ENCODE assay signal across 9 mouse cellular contexts in the genomic region with DNA sequence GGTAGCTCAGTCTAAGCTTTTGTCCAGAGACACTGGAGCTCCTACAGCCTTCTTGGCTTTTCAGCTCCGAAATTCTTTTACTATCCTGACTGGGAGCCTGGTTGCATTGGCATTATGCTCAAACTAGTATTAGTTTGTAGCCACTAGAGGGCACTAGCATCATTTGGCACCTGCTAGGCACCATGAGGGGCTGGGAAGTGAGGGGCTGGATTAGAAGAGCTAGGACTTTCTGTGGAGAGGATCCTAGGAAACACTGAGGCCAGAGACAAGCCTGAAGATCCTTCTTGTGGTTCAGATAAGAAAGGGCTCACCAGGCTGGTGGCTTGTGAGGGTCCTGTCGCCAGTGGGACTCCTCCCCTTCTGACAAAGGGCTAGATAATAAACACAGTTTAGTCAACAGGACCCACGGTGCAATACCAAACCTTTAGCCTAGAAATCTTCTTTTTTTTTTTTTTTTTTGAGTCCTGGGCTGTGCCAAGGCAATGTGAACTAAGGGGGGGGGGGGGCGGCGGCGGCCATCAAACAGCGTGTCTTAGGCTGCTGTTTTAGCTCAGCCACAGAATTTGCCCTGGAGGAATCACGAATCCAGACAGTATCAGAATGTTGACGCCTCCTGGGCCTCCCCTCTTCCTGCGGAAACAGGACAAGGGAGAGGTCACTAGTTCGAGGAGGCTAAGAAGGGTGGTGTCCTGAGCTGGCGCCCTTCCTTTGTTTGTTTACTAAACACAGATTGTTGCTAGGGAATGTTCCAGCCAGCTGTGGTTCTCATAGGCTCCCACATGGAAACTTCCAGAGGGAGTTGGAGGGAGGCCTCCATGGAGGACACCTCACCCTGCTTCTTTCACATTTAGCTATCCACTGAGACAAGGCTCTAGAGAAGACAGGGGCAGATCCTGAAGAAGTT. TPM values are rescaled to one million over a fixed set of nuclear protein-coding genes. Genes with fewer than 3 reads are reported as not detected.
DNase-seq lines count a peak whose midpoint lies in the region; ATAC-seq and TF ChIP-seq lines count a peak whose summit lies in the region.
"Had no signal": no experiment of that assay in that cellular context is flagged by ENCODE, and none has a peak within 500 bp of the region (broad histone marks: within the 10 kb centered on the region; RNA-seq: fewer than 3 reads in every experiment).

No protein-coding gene starts in this region.

- ATAC-seq in heart, embryonic 16.5 days (replicated peaks; ENCODE audit: extremely low read depth, insufficient read depth, low FRiP score): peak; percentile 90
- peak; percentile 63 for ATAC-seq in liver, embryonic 14.5 days (ENCODE audit: insufficient read depth)
- peak; percentile 65 for ATAC-seq in neural tube, embryonic 11.5 days (ENCODE audit: insufficient read depth, low FRiP score, low TSS enrichment)

- no peaks in the 10 kb centered on the region for H3K9me3 ChIP-seq in ES-E14 (ENCODE audit: control insufficient read depth, insufficient read depth, low read depth, low read length)
- no peaks in the 10 kb centered on the region for H3K9me3 ChIP-seq in forebrain, embryonic 10.5 days
- H3K9me3 ChIP-seq in heart, embryonic 16.5 days (replicated peaks; ENCODE audit: control insufficient read depth, low read length): no peaks in the 10 kb centered on the region
- no peaks in the 10 kb centered on the region for H3K9me3 ChIP-seq in liver, embryonic 14.5 days (ENCODE audit: control insufficient read depth, low read length)
- no peaks in the 10 kb centered on the region for H3K9me3 ChIP-seq in neural tube, embryonic 11.5 days (ENCODE audit: control insufficient read depth, low read length)

- H3K27me3 ChIP-seq in forebrain, embryonic 10.5 days (ENCODE audit: poor library complexity, severe bottlenecking): no peaks in the 10 kb centered on the region
- no peaks in the 10 kb centered on the region for H3K27me3 ChIP-seq in heart, embryonic 16.5 days (ENCODE audit: control insufficient read depth, insufficient read depth, low read length)
- no peaks in the 10 kb centered on the region for H3K27me3 ChIP-seq in liver, embryonic 14.5 days (ENCODE audit: control insufficient read depth, insufficient read depth, low read length)
- no peaks in the 10 kb centered on the region for H3K27me3 ChIP-seq in neural tube, embryonic 11.5 days (ENCODE audit: control insufficient read depth, insufficient read depth, low read length)

- H3K4me2 ChIP-seq in heart, embryonic 16.5 days (ENCODE audit: low read depth, low read length): peak overlapping the region; percentile 59
- peak overlapping the region; percentile 54 for H3K4me2 ChIP-seq in liver, embryonic 14.5 days (ENCODE audit: low read depth)
- no peak overlapping the region for H3K4me2 ChIP-seq in neural tube, embryonic 11.5 days (ENCODE audit: low read depth)

- H3K4me3 ChIP-seq in ES-E14 (ENCODE audit: insufficient read depth in 1 of 2, low read depth in 1 of 2, low read length in 2 of 2, poor library complexity in 1 of 2, severe bottlenecking in 1 of 2): no peak overlapping the region
- H3K4me3 ChIP-seq in forebrain, embryonic 10.5 days: no peak overlapping the region
- peak overlapping the region; percentile 27; the same call in 1 of the 2 replicates for H3K4me3 ChIP-seq in heart, embryonic 16.5 days (ENCODE audit: low read length)
- H3K4me3 ChIP-seq in liver, embryonic 14.5 days (ENCODE audit: insufficient read depth in 1 of 2, low read depth in 2 of 2, low read length in 2 of 2): peak overlapping the region in 1 of 2 experiments; percentile 10; a peak in 1 of 4 replicates
- H3K4me3 ChIP-seq in neural tube, embryonic 11.5 days (ENCODE audit: low read depth, low read length): no peak overlapping the region

- peak; percentile 27 for DNase-seq in ES-E14 (ENCODE audit: low read depth, low spot score)
- DNase-seq in c-Kit-negative CD71-positive TER-119-positive erythroid progenitor cells, embryonic 14.5 days (ENCODE audit: low read depth, low spot score): peak; percentile 12
- peak; percentile 59 for DNase-seq in forebrain, embryonic 10.5 days (ENCODE audit: extremely low spot score, low spot score)
- peak; percentile 81 for DNase-seq in kidney, postnatal 10 days
- DNase-seq in liver, embryonic 14.5 days (ENCODE audit: low read depth in 3 of 3, low spot score in 3 of 3): peak in 1 of 3 experiments; percentile 44
- DNase-seq in neural tube, embryonic 11.5 days (ENCODE audit: low spot score): peak; percentile 67
- peak; percentile 54 for DNase-seq in thymus, postnatal 0 days (ENCODE audit: low spot score)

- no peak overlapping the region for H3K9ac ChIP-seq in ES-E14 (ENCODE audit: insufficient read depth, low read depth, low read length, poor library complexity, severe bottlenecking)
- peak overlapping the region; percentile 28; the same call in 1 of the 2 replicates for H3K9ac ChIP-seq in heart, embryonic 16.5 days (ENCODE audit: low read length)
- no peak overlapping the region for H3K9ac ChIP-seq in liver, embryonic 14.5 days (replicated peaks)
- H3K9ac ChIP-seq in neural tube, embryonic 11.5 days (ENCODE audit: low read length): no peak overlapping the region; the same call in 1 of the 2 replicates

- no peaks in the 10 kb centered on the region for H3K36me3 ChIP-seq in ES-E14 (ENCODE audit: control insufficient read depth, insufficient read depth, low read length, poor library complexity, severe bottlenecking)
- H3K36me3 ChIP-seq in forebrain, embryonic 10.5 days (replicated peaks): no peaks in the 10 kb centered on the region
- no peaks in the 10 kb centered on the region for H3K36me3 ChIP-seq in heart, embryonic 16.5 days (ENCODE audit: control insufficient read depth, insufficient read depth)
- H3K36me3 ChIP-seq in liver, embryonic 14.5 days (replicated peaks; ENCODE audit: control insufficient read depth, insufficient read depth, low read depth): no peaks in the 10 kb centered on the region
- H3K36me3 ChIP-seq in neural tube, embryonic 11.5 days (ENCODE audit: control insufficient read depth, insufficient read depth, low read length): no peaks in the 10 kb centered on the region

- no peak for TF ChIP-seq EP300 in liver, embryonic 14.5 days (IDR thresholded peaks at IDR 0.05; ENCODE audit: low read depth)

- in situ Hi-C loops in ES-E14 (cut with MboI; ENCODE audit: low sequenced_read_pairs in 2 of 2, unreplicated experiment in 2 of 2): no loop called here

- H3K4me1 ChIP-seq in ES-E14 (ENCODE audit: control insufficient read depth in 2 of 2, insufficient read depth in 2 of 2, low read length in 2 of 2, poor library complexity in 1 of 2): no peaks in the 10 kb centered on the region
- H3K4me1 ChIP-seq in forebrain, embryonic 10.5 days: 0 out of 2 replicates have a peak, but pooled peaks cover 4% of the 10 kb centered on the region
- peaks cover 10% of the 10 kb centered on the region for H3K4me1 ChIP-seq in heart, embryonic 16.5 days (ENCODE audit: control insufficient read depth, insufficient read depth, low read length)
- H3K4me1 ChIP-seq in liver, embryonic 14.5 days (replicated peaks; ENCODE audit: control insufficient read depth in 2 of 2, insufficient read depth in 2 of 2, low read length in 1 of 2): peaks cover 0 to 8% of the 10 kb centered on the region in 2 experiments; a peak in 1 of 4 replicates
- no peaks in the 10 kb centered on the region for H3K4me1 ChIP-seq in neural tube, embryonic 11.5 days (ENCODE audit: control insufficient read depth, insufficient read depth, low read length)

- WGBS in forebrain, embryonic 10.5 days: 43% methylated on average over 12 of the region's 12 CpGs
- 8% methylated on average over 12 of the region's 12 CpGs for WGBS in heart, embryonic 16.5 days
- WGBS in liver, embryonic 14.5 days (ENCODE audit: insufficient replicate concordance): 16% methylated on average over 12 of the region's 12 CpGs
- WGBS in neural tube, embryonic 11.5 days: 51% methylated on average over 12 of the region's 12 CpGs

- H3K27ac ChIP-seq in ES-E14 (ENCODE audit: insufficient read depth, low read depth, low read length, poor library complexity, severe bottlenecking): no peak overlapping the region
- H3K27ac ChIP-seq in forebrain, embryonic 10.5 days: no peak overlapping the region
- H3K27ac ChIP-seq in heart, embryonic 16.5 days (ENCODE audit: low read length): peak overlapping the region; percentile 87
- H3K27ac ChIP-seq in liver, embryonic 14.5 days: no peak overlapping the region
- no peak overlapping the region for H3K27ac ChIP-seq in neural tube, embryonic 11.5 days (ENCODE audit: low read depth, low read length)

- peak; percentile 84 for TF ChIP-seq CTCF in liver, embryonic 14.5 days (IDR thresholded peaks at IDR 0.05; ENCODE audit: low read depth)

RNA-seq across cellular contexts. Expression of gene Zdhhc11, which starts 7.1 kb away (rescaled TPM):
- not detected in 2 replicates for total RNA-seq in ES-E14 (2012; rRNA removed)
- polyA plus RNA-seq in forebrain, embryonic 10.5 days (2016; fragmentation: Nextera tagmentation; extraction: Ambion mirVana): not detected in 2 replicates
- not detected in 2 replicates for polyA plus RNA-seq in heart, embryonic 16.5 days (2015; fragmentation: Nextera tagmentation; extraction: Ambion mirVana)
- polyA plus RNA-seq in liver, embryonic 14.5 days (2012; rRNA removed): not detected in 2 replicates
- not detected in 2 replicates for polyA plus RNA-seq in liver, embryonic 14.5 days (2014; fragmentation: Nextera tagmentation; extraction: Ambion mirVana)
- not detected in 2 replicates for polyA plus RNA-seq in neural tube, embryonic 11.5 days (2014; fragmentation: Nextera tagmentation; extraction: Ambion mirVana)
- polyA plus RNA-seq in thymus, postnatal 0 days (2015; fragmentation: Nextera tagmentation; extraction: Ambion mirVana): not detected in 2 replicates
- total RNA-seq: left cerebral cortex, postnatal 36 days had no signal

RNA-seq across cellular contexts. Expression of gene Brd9, which starts 33.2 kb away (rescaled TPM):
- total RNA-seq in ES-E14 (2012; rRNA removed): 25.3 and 26.6 TPM in 2 replicates
- 52.6 and 53.6 TPM in 2 replicates for polyA plus RNA-seq in forebrain, embryonic 10.5 days (2016; fragmentation: Nextera tagmentation; extraction: Ambion mirVana)
- 36.4 and 38.1 TPM in 2 replicates for polyA plus RNA-seq in heart, embryonic 16.5 days (2015; fragmentation: Nextera tagmentation; extraction: Ambion mirVana)
- 14.4 and 16.7 TPM in 2 replicates for polyA plus RNA-seq in liver, embryonic 14.5 days (2012; rRNA removed)
- polyA plus RNA-seq in liver, embryonic 14.5 days (2014; fragmentation: Nextera tagmentation; extraction: Ambion mirVana): 10.6 and 15.9 TPM in 2 replicates
- 77.6 and 80.3 TPM in 2 replicates for polyA plus RNA-seq in neural tube, embryonic 11.5 days (2014; fragmentation: Nextera tagmentation; extraction: Ambion mirVana)
- polyA plus RNA-seq in thymus, postnatal 0 days (2015; fragmentation: Nextera tagmentation; extraction: Ambion mirVana): 53.5 and 54.9 TPM in 2 replicates

RNA-seq across cellular contexts. Expression of gene Trip13, which starts 33.2 kb away (rescaled TPM):
- total RNA-seq in ES-E14 (2012; rRNA removed): 26.1 and 43.0 TPM in 2 replicates
- polyA plus RNA-seq in forebrain, embryonic 10.5 days (2016; fragmentation: Nextera tagmentation; extraction: Ambion mirVana): 78.8 and 83.3 TPM in 2 replicates
- polyA plus RNA-seq in heart, embryonic 16.5 days (2015; fragmentation: Nextera tagmentation; extraction: Ambion mirVana): 25.1 and 27.3 TPM in 2 replicates
- 6.9 and 11.5 TPM in 2 replicates for polyA plus RNA-seq in liver, embryonic 14.5 days (2012; rRNA removed)
- 21.9 TPM in 2 replicates for polyA plus RNA-seq in liver, embryonic 14.5 days (2014; fragmentation: Nextera tagmentation; extraction: Ambion mirVana)
- 47.5 and 48.1 TPM in 2 replicates for polyA plus RNA-seq in neural tube, embryonic 11.5 days (2014; fragmentation: Nextera tagmentation; extraction: Ambion mirVana)
- 32.1 and 33.6 TPM in 2 replicates for polyA plus RNA-seq in thymus, postnatal 0 days (2015; fragmentation: Nextera tagmentation; extraction: Ambion mirVana)

RNA-seq across cellular contexts. Expression of gene Tppp, which starts 38.4 kb away (rescaled TPM):
- total RNA-seq in ES-E14 (2012; rRNA removed): 0.21 and 0.22 TPM in 2 replicates
- polyA plus RNA-seq in forebrain, embryonic 10.5 days (2016; fragmentation: Nextera tagmentation; extraction: Ambion mirVana): 1.4 and 2.0 TPM in 2 replicates
- polyA plus RNA-seq in heart, embryonic 16.5 days (2015; fragmentation: Nextera tagmentation; extraction: Ambion mirVana): 6.4 and 8.6 TPM in 2 replicates
- polyA plus RNA-seq in liver, embryonic 14.5 days (2012; rRNA removed): 0.23 and 0.29 TPM in 2 replicates
- 0.08 and 0.15 TPM in 2 replicates for polyA plus RNA-seq in liver, embryonic 14.5 days (2014; fragmentation: Nextera tagmentation; extraction: Ambion mirVana)
- 3.6 and 5.3 TPM in 2 replicates for polyA plus RNA-seq in neural tube, embryonic 11.5 days (2014; fragmentation: Nextera tagmentation; extraction: Ambion mirVana)
- 1.9 and 2.0 TPM in 2 replicates for polyA plus RNA-seq in thymus, postnatal 0 days (2015; fragmentation: Nextera tagmentation; extraction: Ambion mirVana)
